ENCODE assay signal across 22 mouse cellular contexts in genomic region chr2:129576611-129577447, GRCm38 (mm10). TPM values are rescaled to one million over a fixed set of nuclear protein-coding genes. Genes with fewer than 3 reads are reported as not detected.
A peak's percentile ranks its signal among the peaks of the same experiment; 100 is the strongest.
DNase-seq lines count a peak whose midpoint lies in the region; ATAC-seq and TF ChIP-seq lines count a peak whose summit lies in the region.
"Had no signal": no experiment of that assay in that cellular context is flagged by ENCODE, and none has a peak within 500 bp of the region (broad histone marks: within the 10 kb centered on the region; RNA-seq: fewer than 3 reads in every experiment).

No protein-coding gene starts in this region.

- H3K27me3 ChIP-seq in forebrain, postnatal 0 days (ENCODE audit: insufficient read depth, low read length) = no peaks in the 10 kb centered on the region
- H3K27me3 ChIP-seq in forebrain, embryonic 12.5 days = no peaks in the 10 kb centered on the region; the same call in 1 of the 2 replicates

- peaks cover 17% of the 10 kb centered on the region for H3K4me1 ChIP-seq in forebrain, postnatal 0 days (ENCODE audit: insufficient read depth)
- H3K4me1 ChIP-seq in forebrain, embryonic 12.5 days = peaks cover 17% of the 10 kb centered on the region

- no peaks in the 10 kb centered on the region for H3K36me3 ChIP-seq in forebrain, postnatal 0 days (ENCODE audit: insufficient read depth)
- H3K36me3 ChIP-seq in forebrain, embryonic 12.5 days (replicated peaks) = no peaks in the 10 kb centered on the region
- H3K36me3 ChIP-seq: forebrain, embryonic 10.5 days; G1E; stomach, embryonic 15.5 days had no signal

- no peak overlapping the region for H3K4me2 ChIP-seq in forebrain, postnatal 0 days (ENCODE audit: low read depth)
- H3K4me2 ChIP-seq in forebrain, embryonic 12.5 days = no peak overlapping the region
- H3K4me2 ChIP-seq: stomach, embryonic 15.5 days had no signal

- H3K9me3 ChIP-seq in forebrain, postnatal 0 days (ENCODE audit: low read length) = no peaks in the 10 kb centered on the region
- no peaks in the 10 kb centered on the region for H3K9me3 ChIP-seq in forebrain, embryonic 12.5 days
- H3K9me3 ChIP-seq: forebrain, embryonic 10.5 days; G1E; stomach, embryonic 15.5 days had no signal

- H3K27ac ChIP-seq in forebrain, postnatal 0 days (ENCODE audit: low read depth, low read length) = peak overlapping the region; percentile 21; the same call in 1 of the 2 replicates
- H3K27ac ChIP-seq in forebrain, embryonic 12.5 days = no peak overlapping the region
- H3K27ac ChIP-seq: forebrain, embryonic 10.5 days; stomach, embryonic 15.5 days had no signal

- TF ChIP-seq CTCF in forebrain, postnatal 0 days (IDR thresholded peaks at IDR 0.05; ENCODE audit: low read depth) = no peak

- peak; percentile 66 for ATAC-seq in forebrain, postnatal 0 days
- ATAC-seq in forebrain, embryonic 12.5 days (ENCODE audit: low FRiP score) = no peak
- ATAC-seq: CD4-positive, CD25-positive, alpha-beta regulatory T cell, adult 4 months had no signal

- WGBS in forebrain, postnatal 0 days = 69% methylated on average over 8 of the region's 8 CpGs
- 87% methylated on average over 8 of the region's 8 CpGs for WGBS in forebrain, embryonic 12.5 days

- no peak overlapping the region for H3K4me3 ChIP-seq in forebrain, postnatal 0 days (ENCODE audit: low read depth, low read length)
- H3K4me3 ChIP-seq in forebrain, embryonic 12.5 days (replicated peaks) = no peak overlapping the region
- H3K4me3 ChIP-seq: forebrain, embryonic 10.5 days; myocyte; stomach, embryonic 15.5 days had no signal

- DNase-seq in adrenal gland, adult 2 months = peak; percentile 43
- DNase-seq in adrenal gland, adult 8-10 months = no peak
- DNase-seq in forebrain, postnatal 0 days = peak; percentile 59
- peak; percentile 70 for DNase-seq in layer of hippocampus, adult 9-11 months
- DNase-seq in layer of hippocampus, postnatal 25 days (ENCODE audit: extremely low spot score in 1 of 2, low spot score in 1 of 2) = no peak
- peak; percentile 70 to 85 for DNase-seq in right cerebral cortex, postnatal 10 days (ENCODE audit: low spot score in 2 of 2)
- no peak for DNase-seq in right cerebral cortex, postnatal 14 days
- DNase-seq: gastrocnemius, postnatal 14 days; heart, postnatal 14 days; kidney, postnatal 4 days; lung, adult 18-20 months; thymus, adult 2 months had no signal

- no peak overlapping the region for H3K9ac ChIP-seq in forebrain, postnatal 0 days
- H3K9ac ChIP-seq in forebrain, embryonic 12.5 days = no peak overlapping the region
- H3K9ac ChIP-seq: stomach, embryonic 15.5 days had no signal

RNA-seq across cellular contexts. Expression of gene Sirpa, which starts 15.8 kb away (rescaled TPM):
- total RNA-seq in adrenal gland, adult 2 months (2021) = 10 to 100 TPM; 46.8 to 76.2 TPM
- 61.9 and 111 TPM in 2 replicates for polyA plus RNA-seq in adrenal gland, adult 2 months (2012; rRNA removed)
- total RNA-seq in adrenal gland, adult 8-10 months (2022) = 10 to 100 TPM; 58.4 to 75.6 (median 70.1) TPM
- 94.1 and 118 TPM in 2 replicates for total RNA-seq in forebrain, postnatal 0 days (2014; rRNA removed)
- polyA plus RNA-seq in forebrain, postnatal 0 days (2015; fragmentation: Nextera tagmentation; extraction: Ambion mirVana) = 41.4 and 61.8 TPM in 2 replicates
- 18.2 and 20.0 TPM in 2 replicates for polyA plus RNA-seq in forebrain, embryonic 12.5 days (2016; fragmentation: Nextera tagmentation; extraction: Ambion mirVana)
- 100 to 1,000 TPM; 284 to 286 TPM for total RNA-seq in layer of hippocampus, postnatal 25 days (2021)
- polyA plus RNA-seq: G1E had no signal

RNA-seq across cellular contexts. Expression of gene F830045P16Rik, which starts 40.4 kb away (rescaled TPM):
- not detected for total RNA-seq in adrenal gland, adult 2 months (2021)
- polyA plus RNA-seq in adrenal gland, adult 2 months (2012; rRNA removed) = 0.04 TPM in 1 of 2 replicates, not detected in the other
- total RNA-seq in adrenal gland, adult 8-10 months (2022) = not detected
- not detected in 2 replicates for total RNA-seq in forebrain, postnatal 0 days (2014; rRNA removed)
- not detected in 2 replicates for polyA plus RNA-seq in forebrain, postnatal 0 days (2015; fragmentation: Nextera tagmentation; extraction: Ambion mirVana)
- not detected in 2 replicates for polyA plus RNA-seq in forebrain, embryonic 12.5 days (2016; fragmentation: Nextera tagmentation; extraction: Ambion mirVana)
- total RNA-seq in layer of hippocampus, postnatal 25 days (2021) = under 1 TPM in 1 of 2 experiments, not detected in 1; 0.44 TPM
- total RNA-seq: G1E; gastrocnemius, postnatal 14 days; liver, adult 2 months had no signal
- polyA plus RNA-seq: CD4-positive, CD25-positive, alpha-beta regulatory T cell, adult 4 months; forebrain, embryonic 10.5 days; G1E; intestine, embryonic 14.5 days; kidney, embryonic 14.5 days; liver, adult 2 months; myocyte; urinary bladder, adult 2 months had no signal

Comparison
In these comparisons a context has a peak if more than half of its experiments do, and no peak if none do; other contexts are left out.
1. DNase-seq: peak in adrenal gland, adult 2 months (single experiment), forebrain, postnatal 0 days (single experiment), layer of hippocampus, adult 9-11 months (single experiment) and right cerebral cortex, postnatal 10 days (2 of 2); none in adrenal gland, adult 8-10 months (single experiment), layer of hippocampus, postnatal 25 days (0 of 2) and right cerebral cortex, postnatal 14 days (single experiment).